Mouse (Mus musculus) embryonic facial prominence, embryonic 12.5 days (tissue): Measurements from ENCODE around the gene Abhd16b. TPM values are rescaled to one million over a fixed set of nuclear protein-coding genes. Genes with fewer than 3 reads are reported as not detected.
A peak's percentile ranks its signal among the peaks of the same experiment; 100 is the strongest.

ENCODE experiments used
- ATAC-seq: fragments of 200-750 bp; cut with Nextera tagmentation; 2 replicates; pipeline ENCODE4 v1.8.0; 2017; ENCODE audit not compliant: insufficient number of reproducible peaks, insufficient read depth, low FRiP score, low TSS enrichment
- H3K27ac ChIP-seq: fragments of 300-500 bp; sonication (generic); 2 replicates; pipeline ENCODE4 v1.5.1; 2016; ENCODE audit warnings: mild to moderate bottlenecking
- H3K27me3 ChIP-seq: fragments of 300-500 bp; sonication (generic); 2 replicates; pipeline ENCODE4 v1.6.1; 2016; ENCODE audit warnings: mild to moderate bottlenecking, moderate library complexity
- H3K36me3 ChIP-seq: fragments of 300-500 bp; sonication (generic); 2 replicates; pipeline ENCODE4 v1.6.1; 2016; ENCODE audit warnings: mild to moderate bottlenecking
- H3K4me1 ChIP-seq: fragments of 300-500 bp; sonication (generic); 2 replicates; pipeline ENCODE4 v1.6.1; 2016
- H3K4me2 ChIP-seq: fragments of 300-500 bp; sonication (generic); replicated peaks from 2 replicates; pipeline ENCODE4 v1.6.1; 2016; ENCODE audit warnings: mild to moderate bottlenecking, moderate library complexity
- H3K4me3 ChIP-seq: fragments of 300-500 bp; sonication (generic); 2 replicates; pipeline ENCODE4 v1.5.1; 2016; ENCODE audit warnings: mild to moderate bottlenecking
- H3K9ac ChIP-seq: fragments of 300-500 bp; sonication (generic); 2 replicates; pipeline ENCODE4 v1.6.1; 2016; ENCODE audit warnings: mild to moderate bottlenecking, moderate library complexity
- H3K9me3 ChIP-seq: fragments of 300-500 bp; sonication (generic); 2 replicates; pipeline ENCODE4 v1.6.1; 2016; ENCODE audit warnings: mild to moderate bottlenecking, moderate library complexity
- WGBS: fragments of 180-500 bp; shearing (Covaris S2); methylation state at CpG from one replicate; pipeline ENCODE4 v1.1.7; 2016; 5-methylcytosine and 5-hydroxymethylcytosine counted together
- polyA plus RNA-seq: library from polyadenylated mRNA; unstranded; fragments of >200 nt; fragmentation: Nextera tagmentation; extraction: Ambion mirVana; gene quantifications from 2 replicates; pipeline ENCODE4 v1.2.1, GENCODE M21; 2016

Gene Abhd16b
- polyA plus RNA-seq, 1 experiment from 2014 or later = 0.09 TPM

GRCm38 (mm10) chr2:181463008-181463738, 29.8 kb upstream of the Abhd16b start:
- WGBS = 48% methylated on average over 7 of the region's 7 CpGs
- Histone ChIP-seq H3K9me3 (no peaks in the 10 kb centered on the region), H3K27me3 (peaks cover 34% of the 10 kb centered on the region), H3K4me3 (no peak overlapping the region), H3K4me2 (no peak overlapping the region), H3K36me3 (no peaks in the 10 kb centered on the region), H3K27ac (no peak overlapping the region), H3K9ac (no peak overlapping the region), H3K4me1 (peaks cover 7% of the 10 kb centered on the region; the same call in 1 of the 2 replicates)
- ATAC-seq = no peak

DNA sequence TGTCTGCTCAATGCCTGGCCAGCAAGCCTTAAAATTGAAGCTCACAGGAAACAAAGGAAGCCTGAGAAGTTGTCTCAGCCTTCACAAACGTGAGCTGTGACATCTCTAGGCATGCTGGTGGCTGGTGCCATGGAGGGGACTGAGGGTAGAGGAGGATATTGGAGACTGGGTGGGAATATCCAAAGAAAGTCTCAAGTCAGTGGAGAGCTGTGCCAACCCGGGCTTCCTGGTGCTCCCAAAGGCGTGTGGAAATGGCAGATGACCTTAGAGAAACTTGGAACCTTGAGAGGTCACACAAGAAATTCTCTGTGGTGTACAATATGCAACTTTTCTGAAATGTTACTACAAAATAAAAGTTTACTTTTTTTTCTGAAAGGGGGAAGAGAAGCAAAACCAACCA, 27.6 kb upstream of the Abhd16b start:
- Histone ChIP-seq H3K36me3 (no peaks in the 10 kb centered on the region), H3K4me2 (no peak overlapping the region), H3K9ac (no peak overlapping the region), H3K9me3 (no peaks in the 10 kb centered on the region), H3K27ac (no peak overlapping the region), H3K4me3 (no peak overlapping the region), H3K27me3 (peaks cover 16% of the 10 kb centered on the region), H3K4me1 (peaks cover 2% of the 10 kb centered on the region; the same call in 1 of the 2 replicates)
- WGBS = 54% methylated on average over 3 of the region's 3 CpGs
- ATAC-seq = no peak

DNA sequence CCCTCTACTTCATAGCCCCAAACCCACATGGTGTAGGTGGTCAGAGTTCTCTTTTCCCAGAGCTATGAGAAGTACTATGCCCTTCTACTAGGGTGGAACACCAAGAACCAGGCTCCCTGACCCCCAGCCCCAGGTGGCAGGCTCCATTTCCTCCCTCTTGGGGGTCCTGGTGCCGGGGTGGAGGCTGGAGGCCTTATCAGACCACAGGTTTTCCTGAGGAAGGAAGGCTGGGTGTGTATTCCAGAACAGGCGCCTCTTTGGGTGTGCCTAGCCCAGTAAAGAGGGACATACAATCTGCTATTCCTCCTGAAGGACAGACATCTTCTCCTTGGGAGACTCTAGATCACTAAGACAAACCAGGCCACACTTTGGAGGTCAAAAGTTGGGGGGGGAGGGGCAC, 22.7 kb upstream of the Abhd16b start:
- WGBS = 76% methylated on average over 2 of the region's 2 CpGs
- ATAC-seq = no peak
- no peaks in the 10 kb centered on the region for H3K9me3 ChIP-seq
- H3K27me3 ChIP-seq = no peaks in the 10 kb centered on the region
- H3K27ac ChIP-seq = no peak overlapping the region
- H3K4me3 ChIP-seq = no peak overlapping the region
- H3K4me1 ChIP-seq = no peaks in the 10 kb centered on the region
- no peak overlapping the region for H3K9ac ChIP-seq
- H3K36me3 ChIP-seq = no peaks in the 10 kb centered on the region
- H3K4me2 ChIP-seq = no peak overlapping the region

- WGBS = 43% methylated on average over 5 of the region's 5 CpGs
- Histone ChIP-seq H3K27ac (no peak overlapping the region), H3K9me3 (no peaks in the 10 kb centered on the region), H3K9ac (no peak overlapping the region), H3K27me3 (no peaks in the 10 kb centered on the region), H3K4me1 (no peaks in the 10 kb centered on the region), H3K36me3 (no peaks in the 10 kb centered on the region), H3K4me3 (no peak overlapping the region), H3K4me2 (no peak overlapping the region)
- no peak for ATAC-seq
These were observed 21.8 kb upstream of the Abhd16b start for GRCm38 (mm10) chr2:181471246-181471645.

DNA sequence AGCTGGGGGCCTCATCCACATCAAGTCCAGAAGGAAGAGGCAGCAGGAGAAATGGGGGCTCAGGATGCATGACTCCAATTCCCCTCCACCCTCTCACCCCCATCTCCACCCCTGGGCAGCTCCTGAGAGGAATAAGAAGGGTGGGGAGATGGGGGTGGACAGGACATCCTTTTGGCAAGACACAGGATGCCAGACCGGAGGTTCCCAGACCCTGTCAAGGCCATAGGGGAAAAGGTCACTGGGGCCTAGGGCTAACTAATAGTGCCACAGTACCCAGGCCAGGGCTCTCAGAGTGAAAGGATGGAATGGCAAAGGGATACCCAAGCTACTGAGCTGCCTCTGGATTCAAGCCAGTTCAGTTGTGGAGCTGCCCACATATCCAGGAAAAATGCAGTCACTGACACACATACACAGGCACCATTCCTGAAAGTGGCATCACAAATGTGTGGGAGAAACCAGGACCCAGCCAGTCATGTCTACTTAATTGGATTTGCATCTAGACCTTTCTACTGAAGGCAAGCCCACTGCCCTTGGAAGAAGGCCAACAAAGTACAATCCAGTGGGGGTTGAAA, 20.7 kb upstream of the Abhd16b start:
- no peak for ATAC-seq
- Histone ChIP-seq H3K9me3 (no peaks in the 10 kb centered on the region), H3K9ac (no peak overlapping the region), H3K36me3 (no peaks in the 10 kb centered on the region), H3K4me1 (no peaks in the 10 kb centered on the region), H3K4me2 (no peak overlapping the region), H3K4me3 (no peak overlapping the region), H3K27me3 (no peaks in the 10 kb centered on the region), H3K27ac (no peak overlapping the region)
- WGBS = 60% methylated on average over 1 of the region's 1 CpGs

GRCm38 (mm10) chr2:181483120-181483519, 9.9 kb upstream of the Abhd16b start:
- no peak overlapping the region for H3K4me2 ChIP-seq
- no peaks in the 10 kb centered on the region for H3K27me3 ChIP-seq
- 57% methylated on average over 2 of the region's 2 CpGs for WGBS
- H3K4me1 ChIP-seq = peaks cover 14% of the 10 kb centered on the region
- H3K4me3 ChIP-seq = no peak overlapping the region
- H3K9me3 ChIP-seq = no peaks in the 10 kb centered on the region
- ATAC-seq = no peak
- H3K36me3 ChIP-seq = no peaks in the 10 kb centered on the region
- H3K27ac ChIP-seq = no peak overlapping the region
- H3K9ac ChIP-seq = no peak overlapping the region

DNA sequence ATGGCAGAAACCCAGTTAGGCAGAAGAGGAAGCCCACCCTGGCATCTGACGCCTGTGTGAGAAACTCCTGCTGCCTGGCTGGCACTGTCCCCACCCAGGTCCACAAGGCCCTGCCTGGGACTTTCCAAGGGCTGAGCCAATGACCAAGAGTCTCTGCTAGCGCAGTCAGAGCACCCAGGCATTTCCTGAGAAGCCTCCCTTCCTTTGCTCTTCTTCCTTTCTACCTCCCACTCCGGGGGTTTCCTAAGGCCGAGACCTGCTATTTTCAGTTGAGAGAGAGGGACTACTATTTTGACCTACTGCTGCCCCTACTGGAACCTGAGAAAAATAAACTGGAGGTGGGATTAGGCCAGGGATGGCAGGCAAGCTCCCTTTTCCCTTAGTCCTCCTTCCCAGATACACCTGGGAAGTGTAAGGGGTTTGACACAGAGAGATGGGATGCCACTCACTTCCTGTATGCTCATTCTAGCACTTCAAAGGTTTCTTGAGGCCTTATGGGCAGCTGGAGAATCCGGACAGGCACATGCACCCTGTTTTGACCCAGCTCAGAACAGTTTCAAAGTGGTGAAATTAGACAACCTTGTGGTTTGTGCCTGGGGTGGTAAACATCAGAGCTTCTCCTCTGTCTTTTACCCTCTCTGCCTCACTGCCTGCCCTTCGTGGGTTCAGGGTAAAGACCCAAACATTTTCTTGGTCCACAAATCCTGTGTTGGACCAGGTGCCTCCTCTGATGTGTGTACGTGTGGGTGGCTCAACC, 9.3 kb upstream of the Abhd16b start:
- H3K4me3 ChIP-seq = no peak overlapping the region

GRCm38 (mm10) chr2:181484456-181485233, 8.4 kb upstream of the Abhd16b start:
- 85% methylated on average over 6 of the region's 6 CpGs for WGBS
- H3K4me3 ChIP-seq = no peak overlapping the region
- peaks cover 14% of the 10 kb centered on the region for H3K4me1 ChIP-seq
- H3K27me3 ChIP-seq = no peaks in the 10 kb centered on the region
- H3K27ac ChIP-seq = no peak overlapping the region
- no peak overlapping the region for H3K4me2 ChIP-seq
- H3K9me3 ChIP-seq = no peaks in the 10 kb centered on the region
- no peak for ATAC-seq
- H3K9ac ChIP-seq = no peak overlapping the region
- no peaks in the 10 kb centered on the region for H3K36me3 ChIP-seq

More for the DNA sequence above, 9.3 kb upstream of the Abhd16b start:
- no peaks in the 10 kb centered on the region for H3K27me3 ChIP-seq
- no peak for ATAC-seq
- H3K9me3 ChIP-seq = no peaks in the 10 kb centered on the region
- H3K27ac ChIP-seq = no peak overlapping the region
- WGBS = 32% methylated on average over 7 of the region's 7 CpGs
- no peak overlapping the region for H3K4me2 ChIP-seq
- H3K36me3 ChIP-seq = no peaks in the 10 kb centered on the region
- peaks cover 14% of the 10 kb centered on the region for H3K4me1 ChIP-seq
- no peak overlapping the region for H3K9ac ChIP-seq

DNA sequence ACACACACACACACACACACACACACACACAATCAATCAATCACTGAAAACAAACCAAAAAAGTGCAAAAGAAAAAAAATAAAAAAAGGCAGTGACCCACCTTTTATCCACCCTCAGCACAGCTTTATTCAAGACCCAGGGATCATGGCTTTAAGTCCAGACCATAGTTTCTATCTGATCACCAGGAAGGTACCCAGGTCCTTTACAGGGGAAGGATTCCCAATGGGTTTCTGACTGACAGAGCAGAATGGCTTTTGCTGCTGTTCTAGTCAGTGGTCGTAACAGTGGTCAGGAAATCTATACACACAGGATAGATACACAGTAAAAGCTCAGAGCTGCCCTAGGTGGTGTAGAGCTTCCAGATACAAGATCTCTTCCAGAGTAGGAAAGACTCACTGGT, 7.3 kb upstream of the Abhd16b start:
- Histone ChIP-seq H3K4me1 (peaks cover 14% of the 10 kb centered on the region), H3K9me3 (no peaks in the 10 kb centered on the region), H3K4me3 (no peak overlapping the region), H3K36me3 (no peaks in the 10 kb centered on the region), H3K4me2 (no peak overlapping the region), H3K27ac (no peak overlapping the region), H3K27me3 (no peaks in the 10 kb centered on the region), H3K9ac (no peak overlapping the region)
- no peak for ATAC-seq
- 17% methylated on average over 1 of the region's 1 CpGs for WGBS

GRCm38 (mm10) chr2:181487338-181488277, 5.4 kb upstream of the Abhd16b start:
- H3K4me1 ChIP-seq = peaks cover 14% of the 10 kb centered on the region
- no peaks in the 10 kb centered on the region for H3K9me3 ChIP-seq
- H3K36me3 ChIP-seq = no peaks in the 10 kb centered on the region
- ATAC-seq = peak; percentile 55; the same call in 1 of the 2 replicates
- no peak overlapping the region for H3K9ac ChIP-seq
- WGBS = 20% methylated on average over 5 of the region's 5 CpGs
- H3K27ac ChIP-seq = peak overlapping the region; percentile 24
- H3K4me2 ChIP-seq = no peak overlapping the region
- H3K4me3 ChIP-seq = no peak overlapping the region
- no peaks in the 10 kb centered on the region for H3K27me3 ChIP-seq
